In genomic region chr5:131722791-131723190, GRCm38 (mm10) we compare ENCODE assay signal across 25 mouse cellular contexts.
DNase-seq lines count a peak whose midpoint lies in the region; ATAC-seq and TF ChIP-seq lines count a peak whose summit lies in the region.
"Had no signal": no experiment of that assay in that cellular context is flagged by ENCODE, and none has a peak within 500 bp of the region (broad histone marks: within the 10 kb centered on the region; RNA-seq: fewer than 3 reads in every experiment).

No protein-coding gene starts in this region.

- WGBS in hindbrain, embryonic 13.5 days, result 29% methylated on average over 6 of the region's 6 CpGs
- WGBS in hindbrain, embryonic 10.5 days, result 82% methylated on average over 6 of the region's 6 CpGs
- 34% methylated on average over 6 of the region's 6 CpGs for WGBS in neural tube, embryonic 11.5 days
- 38% methylated on average over 6 of the region's 6 CpGs for WGBS in intestine, postnatal 0 days

- 0 out of 2 replicates have a peak overlapping the region, but pooled peaks have one; percentile 74 for H3K27ac ChIP-seq in hindbrain, embryonic 13.5 days
- H3K27ac ChIP-seq in hindbrain, embryonic 10.5 days, result no peak overlapping the region
- H3K27ac ChIP-seq in neural tube, embryonic 11.5 days (ENCODE audit: low read depth, low read length), result no peak overlapping the region
- H3K27ac ChIP-seq in intestine, postnatal 0 days (ENCODE audit: low read depth, low read length), result no peak overlapping the region
- H3K27ac ChIP-seq: embryonic facial prominence, embryonic 12.5 days; heart, embryonic 15.5 days; left cerebral cortex, adult 2 months had no signal

- H3K4me3 ChIP-seq in hindbrain, embryonic 13.5 days, result no peak overlapping the region
- no peak overlapping the region for H3K4me3 ChIP-seq in hindbrain, embryonic 10.5 days
- no peak overlapping the region for H3K4me3 ChIP-seq in neural tube, embryonic 11.5 days (ENCODE audit: low read depth, low read length)
- no peak overlapping the region for H3K4me3 ChIP-seq in intestine, postnatal 0 days (ENCODE audit: low read depth, low read length)
- H3K4me3 ChIP-seq: embryonic facial prominence, embryonic 12.5 days; erythroblast, embryonic 14.5 days; heart, embryonic 15.5 days; left cerebral cortex, adult 2 months had no signal

- H3K36me3 ChIP-seq in hindbrain, embryonic 13.5 days, result no peaks in the 10 kb centered on the region
- H3K36me3 ChIP-seq in hindbrain, embryonic 10.5 days, result no peaks in the 10 kb centered on the region
- no peaks in the 10 kb centered on the region for H3K36me3 ChIP-seq in neural tube, embryonic 11.5 days (ENCODE audit: control insufficient read depth, insufficient read depth, low read length)
- no peaks in the 10 kb centered on the region for H3K36me3 ChIP-seq in intestine, postnatal 0 days (ENCODE audit: control insufficient read depth, insufficient read depth)
- H3K36me3 ChIP-seq: embryonic facial prominence, embryonic 12.5 days; heart, embryonic 15.5 days had no signal

- no peak for DNase-seq in hindbrain, embryonic 10.5 days (ENCODE audit: low spot score)
- DNase-seq in neural tube, embryonic 11.5 days (ENCODE audit: low spot score), result peak; percentile 41
- DNase-seq in neural tube, embryonic 10.5 days (ENCODE audit: extremely low spot score, low spot score), result no peak
- DNase-seq in thymus, postnatal 36 days, result no peak
- DNase-seq in adrenal gland, postnatal 10 days, result no peak
- DNase-seq: adrenal gland, postnatal 36 days; B cell, adult 2 months; cerebellum, adult 18-20 months; cerebellum, postnatal 25 days; gastrocnemius, postnatal 25 days; heart, postnatal 4 days; kidney, adult 11 months; kidney, postnatal 25 days; left cerebral cortex, postnatal 4 days; liver; lung, postnatal 10 days; spleen, adult 18-20 months; thymus, adult 18-20 months had no signal

- 0 out of 2 replicates have a peak, but pooled peaks cover 2% of the 10 kb centered on the region for H3K27me3 ChIP-seq in hindbrain, embryonic 13.5 days
- peaks cover 25% of the 10 kb centered on the region for H3K27me3 ChIP-seq in hindbrain, embryonic 10.5 days (ENCODE audit: insufficient read depth, poor library complexity, severe bottlenecking)
- 0 out of 2 replicates have a peak, but pooled peaks cover 2% of the 10 kb centered on the region for H3K27me3 ChIP-seq in neural tube, embryonic 11.5 days (ENCODE audit: control insufficient read depth, insufficient read depth, low read length)
- no peaks in the 10 kb centered on the region for H3K27me3 ChIP-seq in intestine, postnatal 0 days (replicated peaks; ENCODE audit: control insufficient read depth, insufficient read depth, low read length)
- H3K27me3 ChIP-seq: embryonic facial prominence, embryonic 12.5 days; heart, embryonic 15.5 days had no signal

- H3K4me1 ChIP-seq in hindbrain, embryonic 13.5 days (replicated peaks), result peaks cover 58% of the 10 kb centered on the region
- peaks cover 23% of the 10 kb centered on the region; the same call in 1 of the 2 replicates for H3K4me1 ChIP-seq in hindbrain, embryonic 10.5 days (replicated peaks)
- peaks cover 10% of the 10 kb centered on the region for H3K4me1 ChIP-seq in neural tube, embryonic 11.5 days (ENCODE audit: control insufficient read depth, insufficient read depth, low read length)
- peaks cover 4% of the 10 kb centered on the region; the same call in 1 of the 2 replicates for H3K4me1 ChIP-seq in intestine, postnatal 0 days (replicated peaks; ENCODE audit: control insufficient read depth, insufficient read depth, low read length)

- no peak overlapping the region for H3K4me2 ChIP-seq in hindbrain, embryonic 13.5 days
- H3K4me2 ChIP-seq in neural tube, embryonic 11.5 days (ENCODE audit: low read depth), result no peak overlapping the region
- peak overlapping the region; percentile 37; the same call in 1 of the 2 replicates for H3K4me2 ChIP-seq in intestine, postnatal 0 days (replicated peaks; ENCODE audit: low read depth)
- H3K4me2 ChIP-seq: embryonic facial prominence, embryonic 12.5 days; heart, embryonic 15.5 days had no signal

- ATAC-seq in hindbrain, embryonic 13.5 days (ENCODE audit: low FRiP score), result no peak
- ATAC-seq in neural tube, embryonic 11.5 days (ENCODE audit: insufficient read depth, low FRiP score, low TSS enrichment), result 0 out of 2 replicates have a peak, but pooled peaks have one; percentile 50
- ATAC-seq in intestine, postnatal 0 days, result peak; percentile 52
- ATAC-seq: forebrain, embryonic 14.5 days had no signal

- no peaks in the 10 kb centered on the region for H3K9me3 ChIP-seq in hindbrain, embryonic 13.5 days
- no peaks in the 10 kb centered on the region for H3K9me3 ChIP-seq in hindbrain, embryonic 10.5 days
- no peaks in the 10 kb centered on the region for H3K9me3 ChIP-seq in neural tube, embryonic 11.5 days (ENCODE audit: control insufficient read depth, low read length)
- H3K9me3 ChIP-seq in intestine, postnatal 0 days (ENCODE audit: control insufficient read depth), result no peaks in the 10 kb centered on the region
- H3K9me3 ChIP-seq: embryonic facial prominence, embryonic 12.5 days; heart, embryonic 15.5 days had no signal

- H3K9ac ChIP-seq in hindbrain, embryonic 13.5 days, result no peak overlapping the region
- no peak overlapping the region for H3K9ac ChIP-seq in neural tube, embryonic 11.5 days (ENCODE audit: low read length)
- H3K9ac ChIP-seq in intestine, postnatal 0 days (ENCODE audit: low read depth, low read length), result no peak overlapping the region
- H3K9ac ChIP-seq: embryonic facial prominence, embryonic 12.5 days; heart, embryonic 15.5 days had no signal

- no peak for TF ChIP-seq CTCF in intestine, postnatal 0 days (IDR thresholded peaks at IDR 0.05; ENCODE audit: low read depth)
